19 mouse cellular contexts compared by ENCODE assay signal in genomic region chr16:94240190-94240589, GRCm38 (mm10).
A peak's percentile ranks its signal among the peaks of the same experiment; 100 is the strongest.
DNase-seq lines count a peak whose midpoint lies in the region; ATAC-seq and TF ChIP-seq lines count a peak whose summit lies in the region.
"Had no signal": no experiment of that assay in that cellular context is flagged by ENCODE, and none has a peak within 500 bp of the region (broad histone marks: within the 10 kb centered on the region; RNA-seq: fewer than 3 reads in every experiment).

No protein-coding gene starts in this region.

- no peak for TF ChIP-seq POLR2A in CH12.LX (IDR thresholded peaks at IDR 0.05; ENCODE audit: low read depth, low read length)

- H3K9me3 ChIP-seq in liver, postnatal 0 days (ENCODE audit: low read length): no peaks in the 10 kb centered on the region
- H3K9me3 ChIP-seq in liver, embryonic 12.5 days (replicated peaks): no peaks in the 10 kb centered on the region
- H3K9me3 ChIP-seq in CH12.LX (replicated peaks; ENCODE audit: low read length): peaks cover 5% of the 10 kb centered on the region
- H3K9me3 ChIP-seq: embryonic facial prominence, embryonic 15.5 days; midbrain, embryonic 12.5 days; neural tube, embryonic 15.5 days had no signal

- H3K79me2 ChIP-seq in CH12.LX (replicated peaks; ENCODE audit: control insufficient read depth, extremely low read depth, insufficient read depth, poor library complexity, severe bottlenecking): no peaks in the 10 kb centered on the region

- no peak overlapping the region for H3K4me3 ChIP-seq in liver, postnatal 0 days (ENCODE audit: low read depth, low read length)
- H3K4me3 ChIP-seq in liver, embryonic 12.5 days: no peak overlapping the region
- no peak overlapping the region for H3K4me3 ChIP-seq in CH12.LX (replicated peaks in 1 of 3; ENCODE audit: low read depth in 2 of 3, low read length in 2 of 3, poor library complexity in 1 of 3)
- H3K4me3 ChIP-seq: embryonic facial prominence, embryonic 15.5 days; left cerebral cortex, adult 2 months; liver, embryonic 13.5 days; midbrain, embryonic 12.5 days; neural tube, embryonic 15.5 days had no signal

- H3K27ac ChIP-seq in liver, postnatal 0 days (ENCODE audit: low read depth): peak overlapping the region; percentile 62; the same call in 1 of the 2 replicates
- no peak overlapping the region for H3K27ac ChIP-seq in liver, embryonic 12.5 days
- no peak overlapping the region for H3K27ac ChIP-seq in CH12.LX (ENCODE audit: insufficient read depth, low read depth)
- H3K27ac ChIP-seq: embryonic facial prominence, embryonic 15.5 days; left cerebral cortex, adult 2 months; midbrain, embryonic 12.5 days; neural tube, embryonic 15.5 days had no signal

- no peak for DNase-seq in liver, postnatal 0 days
- DNase-seq in 416B (ENCODE audit: low read depth) (peak; percentile 59), CH12.LX (ENCODE audit: extremely low read depth) (peak; percentile 69)
- DNase-seq in left cerebral cortex, postnatal 25 days (ENCODE audit: low spot score in 2 of 2): no peak
- DNase-seq in right cerebral cortex, postnatal 25 days: no peak
- DNase-seq in left cerebral cortex, adult 11 months (ENCODE audit: low spot score): no peak
- DNase-seq: adrenal gland, postnatal 14 days; cerebellum, adult 9-10 months; gastrocnemius, postnatal 14 days; liver, embryonic 13.5 days; lung, postnatal 14 days; retina, postnatal 1 day; thymus, postnatal 4 days had no signal

- ATAC-seq in liver, postnatal 0 days: no peak
- ATAC-seq in liver, embryonic 12.5 days: no peak
- peak; percentile 15 for ATAC-seq in inflammation-experienced regulatory T-cells, adult 6 months

- in situ Hi-C loops in CH12.LX (cut with MboI; ENCODE audit: low pct_ligation_motif_present, low pct_unique_long_range_greater_than_20kb, low sequenced_read_pairs): no loop called here

- H3K9ac ChIP-seq in liver, postnatal 0 days (replicated peaks): no peak overlapping the region
- no peak overlapping the region for H3K9ac ChIP-seq in liver, embryonic 12.5 days
- H3K9ac ChIP-seq in CH12.LX (ENCODE audit: insufficient read depth, low read depth): no peak overlapping the region
- H3K9ac ChIP-seq: embryonic facial prominence, embryonic 15.5 days; liver, embryonic 13.5 days; midbrain, embryonic 12.5 days; neural tube, embryonic 15.5 days had no signal

- peaks cover 7% of the 10 kb centered on the region; the same call in 1 of the 2 replicates for H3K4me1 ChIP-seq in liver, postnatal 0 days (ENCODE audit: insufficient read depth)
- peaks cover 23% of the 10 kb centered on the region for H3K4me1 ChIP-seq in liver, embryonic 12.5 days
- H3K4me1 ChIP-seq in CH12.LX (ENCODE audit: control insufficient read depth in 1 of 2, insufficient read depth in 2 of 2): peaks cover 12 to 64% of the 10 kb centered on the region in 2 experiments
- H3K4me1 ChIP-seq: embryonic facial prominence, embryonic 15.5 days had no signal

- no peak overlapping the region for H3K4me2 ChIP-seq in liver, postnatal 0 days (ENCODE audit: low read depth, low read length)
- H3K4me2 ChIP-seq in liver, embryonic 12.5 days: no peak overlapping the region
- H3K4me2 ChIP-seq in CH12.LX (ENCODE audit: insufficient read depth, low read depth, poor library complexity, severe bottlenecking): no peak overlapping the region; the same call in 1 of the 2 replicates
- H3K4me2 ChIP-seq: embryonic facial prominence, embryonic 15.5 days; liver, embryonic 13.5 days; midbrain, embryonic 12.5 days; neural tube, embryonic 15.5 days had no signal

- 0 out of 2 replicates have a peak, but pooled peaks have one; percentile 15 for TF ChIP-seq CTCF in liver, postnatal 0 days (IDR thresholded peaks at IDR 0.05; ENCODE audit: low read depth)
- TF ChIP-seq CTCF in CH12.LX (conservative IDR thresholded peaks at IDR 0.05 in 1 of 2, IDR thresholded peaks at IDR 0.05 in 1 of 2; ENCODE audit: low read depth in 2 of 2, low read length in 2 of 2): peak in 1 of 2 experiments; percentile 39; a peak in 1 of 4 replicates

- TF ChIP-seq EP300 in liver, postnatal 0 days (IDR thresholded peaks at IDR 0.05; ENCODE audit: low read depth): no peak
- peak; percentile 50 for TF ChIP-seq EP300 in CH12.LX (IDR thresholded peaks at IDR 0.05; ENCODE audit: low read length)

- 0 out of 2 replicates have a peak, but pooled peaks cover 2% of the 10 kb centered on the region for H3K36me3 ChIP-seq in liver, postnatal 0 days (replicated peaks; ENCODE audit: insufficient read depth, low read length)
- no peaks in the 10 kb centered on the region for H3K36me3 ChIP-seq in liver, embryonic 12.5 days
- peaks cover 0 to 15% of the 10 kb centered on the region in 2 experiments for H3K36me3 ChIP-seq in CH12.LX (replicated peaks in 1 of 2; ENCODE audit: control insufficient read depth in 1 of 2, insufficient read depth in 1 of 2, low read length in 1 of 2)
- H3K36me3 ChIP-seq: embryonic facial prominence, embryonic 15.5 days; liver, embryonic 13.5 days; midbrain, embryonic 12.5 days; neural tube, embryonic 15.5 days had no signal

- no peak for TF ChIP-seq RAD21 in CH12.LX (IDR thresholded peaks at IDR 0.05; ENCODE audit: low read depth, low read length)

- dilution Hi-C loops in CH12.LX (cut with MboI; ENCODE audit: extremely low pct_ligation_motif_present, extremely low pct_unique_long_range_greater_than_20kb, low sequenced_read_pairs): no loop called here

- intact Hi-C loops in left cerebral cortex, postnatal 25 days (cut with DNase I): no loop called here

- H3K27me3 ChIP-seq in liver, postnatal 0 days (ENCODE audit: insufficient read depth, low read length): no peaks in the 10 kb centered on the region
- H3K27me3 ChIP-seq in liver, embryonic 12.5 days (replicated peaks): no peaks in the 10 kb centered on the region
- no peaks in the 10 kb centered on the region for H3K27me3 ChIP-seq in CH12.LX (replicated peaks)
- H3K27me3 ChIP-seq: embryonic facial prominence, embryonic 15.5 days; liver, embryonic 13.5 days had no signal

- WGBS in liver, postnatal 0 days (ENCODE audit: insufficient replicate concordance): 26% methylated on average over 2 of the region's 2 CpGs
- 27% methylated on average over 2 of the region's 2 CpGs for WGBS in liver, embryonic 12.5 days (ENCODE audit: insufficient replicate concordance)

TF ChIP-seq in CH12.LX, 34 proteins besides CTCF, POLR2A, EP300 and RAD21:
- TF ChIP-seq ZMIZ1 (IDR thresholded peaks at IDR 0.05; ENCODE audit: low read depth, low read length) (no peak), JUND (conservative IDR thresholded peaks at IDR 0.05; ENCODE audit: low read depth, low read length) (0 out of 2 replicates have a peak, but pooled peaks have one; percentile 29), HCFC1 (IDR thresholded peaks at IDR 0.05; ENCODE audit: low read depth, low read length) (no peak), USF1 (IDR thresholded peaks at IDR 0.05; ENCODE audit: low read depth, low read length) (no peak), POLR2AphosphoS2 (IDR thresholded peaks at IDR 0.05; ENCODE audit: low read depth, low read length) (no peak), ELF1 (IDR thresholded peaks at IDR 0.05; ENCODE audit: low read depth, low read length) (0 out of 2 replicates have a peak, but pooled peaks have one; percentile 50), ETS1 (conservative IDR thresholded peaks at IDR 0.05; ENCODE audit: low read depth, low read length) (no peak), RCOR1 (conservative IDR thresholded peaks at IDR 0.05; ENCODE audit: low read depth, low read length) (no peak), MAZ (IDR thresholded peaks at IDR 0.05; ENCODE audit: low read depth, low read length) (0 out of 2 replicates have a peak, but pooled peaks have one; percentile 3), TBP (conservative IDR thresholded peaks at IDR 0.05; ENCODE audit: low read depth, low read length) (no peak), SIN3A (IDR thresholded peaks at IDR 0.05; ENCODE audit: low read length) (no peak), ZC3H11A (IDR thresholded peaks at IDR 0.05; ENCODE audit: low read depth, low read length) (no peak), IRF4 (IDR thresholded peaks at IDR 0.05; ENCODE audit: low read depth, low read length) (peak; percentile 56; the same call in 1 of the 2 replicates), CHD1 (IDR thresholded peaks at IDR 0.05; ENCODE audit: low read depth, low read length) (no peak), TCF12 (IDR thresholded peaks at IDR 0.05; ENCODE audit: low read depth, low read length) (no peak)

Comparison
In these comparisons a context has a peak if more than half of its experiments do, and no peak if none do; other contexts are left out.
1. DNase-seq: peak in 416B (single experiment) and CH12.LX (single experiment); none in liver, postnatal 0 days (single experiment), left cerebral cortex, postnatal 25 days (0 of 2), right cerebral cortex, postnatal 25 days (single experiment) and left cerebral cortex, adult 11 months (single experiment).